9 mouse cellular contexts compared by ENCODE assay signal in genomic region chr13:21722993-21723836, GRCm38 (mm10). TPM values are rescaled to one million over a fixed set of nuclear protein-coding genes. Genes with fewer than 3 reads are reported as not detected.
DNase-seq lines count a peak whose midpoint lies in the region; ATAC-seq and TF ChIP-seq lines count a peak whose summit lies in the region.
"Had no signal": no experiment of that assay in that cellular context is flagged by ENCODE, and none has a peak within 500 bp of the region (broad histone marks: within the 10 kb centered on the region; RNA-seq: fewer than 3 reads in every experiment).

No protein-coding gene starts in this region.

- H3K9me3 ChIP-seq in heart, embryonic 14.5 days (ENCODE audit: control insufficient read depth, low read length), result no peaks in the 10 kb centered on the region
- no peaks in the 10 kb centered on the region for H3K9me3 ChIP-seq in CH12.LX (replicated peaks; ENCODE audit: low read length)
- H3K9me3 ChIP-seq in forebrain, postnatal 0 days (ENCODE audit: low read length), result no peaks in the 10 kb centered on the region
- H3K9me3 ChIP-seq in midbrain, embryonic 13.5 days, result no peaks in the 10 kb centered on the region

- in situ Hi-C loops in CH12.LX (cut with MboI; ENCODE audit: low pct_ligation_motif_present, low pct_unique_long_range_greater_than_20kb, low sequenced_read_pairs), result loop anchor here (25.0 kb wide), 2 partner anchors 214 to 336 kb away; partner anchors contain the start of gene Zfp184

- intact Hi-C loops in heart, postnatal 25 days (cut with DNase I), result no loop called here

- no peaks in the 10 kb centered on the region for H3K36me3 ChIP-seq in heart, embryonic 14.5 days (ENCODE audit: control insufficient read depth, insufficient read depth, low read length)
- H3K36me3 ChIP-seq in CH12.LX (replicated peaks in 1 of 2; ENCODE audit: control insufficient read depth in 1 of 2, insufficient read depth in 1 of 2, low read length in 1 of 2), result no peaks in the 10 kb centered on the region
- H3K36me3 ChIP-seq in forebrain, postnatal 0 days (ENCODE audit: insufficient read depth), result no peaks in the 10 kb centered on the region
- no peaks in the 10 kb centered on the region for H3K36me3 ChIP-seq in midbrain, embryonic 13.5 days
- H3K36me3 ChIP-seq: G1E had no signal

- WGBS in heart, embryonic 14.5 days, result 46% methylated on average over 5 of the region's 5 CpGs
- 22% methylated on average over 5 of the region's 5 CpGs for WGBS in forebrain, postnatal 0 days
- WGBS in midbrain, embryonic 13.5 days, result 22% methylated on average over 5 of the region's 5 CpGs
- 44% methylated on average over 5 of the region's 5 CpGs for WGBS in cerebellum, adult 2 months

- no peak for TF ChIP-seq POLR2A in CH12.LX (IDR thresholded peaks at IDR 0.05; ENCODE audit: low read depth, low read length)
- no peak for TF ChIP-seq POLR2A in cerebellum, adult 2 months (IDR thresholded peaks at IDR 0.05; ENCODE audit: borderline replicate concordance, insufficient read depth, low read length)

- peak overlapping the region; percentile 66 for H3K4me2 ChIP-seq in heart, embryonic 14.5 days (ENCODE audit: low read length)
- H3K4me2 ChIP-seq in CH12.LX (ENCODE audit: insufficient read depth, low read depth, poor library complexity, severe bottlenecking), result no peak overlapping the region; the same call in 1 of the 2 replicates
- H3K4me2 ChIP-seq in forebrain, postnatal 0 days (ENCODE audit: low read depth), result peak overlapping the region; percentile 63; the same call in 1 of the 2 replicates
- H3K4me2 ChIP-seq in midbrain, embryonic 13.5 days (replicated peaks), result peak overlapping the region; percentile 64; the same call in 1 of the 2 replicates

- H3K4me1 ChIP-seq in heart, embryonic 14.5 days (ENCODE audit: control insufficient read depth in 2 of 2, insufficient read depth in 2 of 2, low read length in 2 of 2), result peaks cover 2 to 10% of the 10 kb centered on the region in 2 experiments
- peaks cover 2 to 28% of the 10 kb centered on the region in 2 experiments; a peak in 2 of 4 replicates for H3K4me1 ChIP-seq in CH12.LX (ENCODE audit: control insufficient read depth in 1 of 2, insufficient read depth in 2 of 2)
- H3K4me1 ChIP-seq in forebrain, postnatal 0 days (ENCODE audit: insufficient read depth), result peaks cover 11% of the 10 kb centered on the region
- peaks cover 43% of the 10 kb centered on the region for H3K4me1 ChIP-seq in midbrain, embryonic 13.5 days (replicated peaks)
- no peaks in the 10 kb centered on the region for H3K4me1 ChIP-seq in cerebellum, adult 2 months (ENCODE audit: control insufficient read depth, insufficient read depth, low read length)

- H3K9ac ChIP-seq in heart, embryonic 14.5 days (ENCODE audit: low read length), result peak overlapping the region; percentile 64; the same call in 1 of the 2 replicates
- peak overlapping the region; percentile 80 for H3K9ac ChIP-seq in CH12.LX (ENCODE audit: insufficient read depth, low read depth)
- H3K9ac ChIP-seq in forebrain, postnatal 0 days, result no peak overlapping the region
- no peak overlapping the region for H3K9ac ChIP-seq in midbrain, embryonic 13.5 days (replicated peaks)

- no peak overlapping the region for H3K4me3 ChIP-seq in heart, embryonic 14.5 days (ENCODE audit: control insufficient read depth in 1 of 2, insufficient read depth in 1 of 2, low read depth in 1 of 2, low read length in 2 of 2)
- H3K4me3 ChIP-seq in CH12.LX (replicated peaks in 1 of 3; ENCODE audit: low read depth in 2 of 3, low read length in 2 of 3, poor library complexity in 1 of 3), result no peak overlapping the region
- H3K4me3 ChIP-seq in forebrain, postnatal 0 days (ENCODE audit: low read depth, low read length), result no peak overlapping the region
- no peak overlapping the region for H3K4me3 ChIP-seq in midbrain, embryonic 13.5 days (replicated peaks)
- no peak overlapping the region for H3K4me3 ChIP-seq in cerebellum, adult 2 months (replicated peaks; ENCODE audit: insufficient read depth, low read depth, low read length)

- no peak for TF ChIP-seq EP300 in CH12.LX (IDR thresholded peaks at IDR 0.05; ENCODE audit: low read length)

- H3K27me3 ChIP-seq in heart, embryonic 14.5 days (ENCODE audit: control insufficient read depth, insufficient read depth, low read length), result no peaks in the 10 kb centered on the region
- no peaks in the 10 kb centered on the region for H3K27me3 ChIP-seq in CH12.LX (replicated peaks)
- no peaks in the 10 kb centered on the region for H3K27me3 ChIP-seq in forebrain, postnatal 0 days (ENCODE audit: insufficient read depth, low read length)
- no peaks in the 10 kb centered on the region for H3K27me3 ChIP-seq in midbrain, embryonic 13.5 days
- H3K27me3 ChIP-seq in cerebellum, adult 2 months (ENCODE audit: control insufficient read depth, insufficient read depth, low read length), result no peaks in the 10 kb centered on the region

- peak in 1 of 2 experiments; percentile 48; a peak in 2 of 4 replicates for TF ChIP-seq CTCF in CH12.LX (conservative IDR thresholded peaks at IDR 0.05 in 1 of 2, IDR thresholded peaks at IDR 0.05 in 1 of 2; ENCODE audit: low read depth in 2 of 2, low read length in 2 of 2)
- no peak for TF ChIP-seq CTCF in forebrain, postnatal 0 days (IDR thresholded peaks at IDR 0.05; ENCODE audit: low read depth)
- no peak for TF ChIP-seq CTCF in cerebellum, adult 2 months (IDR thresholded peaks at IDR 0.05; ENCODE audit: borderline replicate concordance, insufficient read depth, low read depth, low read length)

- no peak; the same call in 1 of the 2 replicates for TF ChIP-seq RAD21 in CH12.LX (IDR thresholded peaks at IDR 0.05; ENCODE audit: low read depth, low read length)

- dilution Hi-C loops in CH12.LX (cut with MboI; ENCODE audit: extremely low pct_ligation_motif_present, extremely low pct_unique_long_range_greater_than_20kb, low sequenced_read_pairs), result no loop called here

- ATAC-seq in heart, embryonic 14.5 days (ENCODE audit: insufficient number of reproducible peaks, insufficient read depth, low FRiP score, low read depth), result no peak
- no peak for ATAC-seq in forebrain, postnatal 0 days
- no peak for ATAC-seq in midbrain, embryonic 13.5 days

- no peak overlapping the region for H3K27ac ChIP-seq in heart, embryonic 14.5 days (replicated peaks in 1 of 2; ENCODE audit: control insufficient read depth in 1 of 2, insufficient read depth in 1 of 2, low read depth in 2 of 2, low read length in 2 of 2)
- H3K27ac ChIP-seq in CH12.LX (ENCODE audit: insufficient read depth, low read depth), result no peak overlapping the region
- H3K27ac ChIP-seq in forebrain, postnatal 0 days (ENCODE audit: low read depth, low read length), result no peak overlapping the region
- H3K27ac ChIP-seq in midbrain, embryonic 13.5 days, result no peak overlapping the region
- no peak overlapping the region for H3K27ac ChIP-seq in cerebellum, adult 2 months (ENCODE audit: insufficient read depth, low read length)

- no peaks in the 10 kb centered on the region for H3K79me2 ChIP-seq in CH12.LX (replicated peaks; ENCODE audit: control insufficient read depth, extremely low read depth, insufficient read depth, poor library complexity, severe bottlenecking)

- no peak for DNase-seq in heart, postnatal 25 days (ENCODE audit: low spot score)
- DNase-seq in CH12.LX (ENCODE audit: extremely low read depth), result no peak
- DNase-seq in forebrain, postnatal 0 days, result no peak
- no peak for DNase-seq in adrenal gland, postnatal 10 days
- DNase-seq in cerebellum, adult 9-10 months, result no peak
- DNase-seq in cerebellum, adult 2 months, result no peak

RNA-seq across cellular contexts. Expression of gene Hist1h2bm, which starts 1.4 kb away (rescaled TPM):
- 1.00 TPM in 2 replicates for polyA plus RNA-seq in heart, embryonic 14.5 days (2014; fragmentation: Nextera tagmentation; extraction: Ambion mirVana)
- total RNA-seq in heart, postnatal 25 days (2021), result 1 to 10 TPM; 5.5 to 6.1 TPM
- 1,752 and 1,804 TPM in 2 replicates for total RNA-seq in CH12.LX (2012; rRNA removed)
- total RNA-seq in CH12.LX (2014; rRNA removed), result 25.7 and 36.0 TPM in 2 replicates
- 0.87 TPM in 1 of 2 replicates, not detected in the other for polyA plus RNA-seq in CH12.LX (2012; ENCODE audit: insufficient read length, low read depth)
- total RNA-seq in forebrain, postnatal 0 days (2014; rRNA removed), result 308 and 356 TPM in 2 replicates
- 0.34 TPM in 1 of 2 replicates, not detected in the other for polyA plus RNA-seq in forebrain, postnatal 0 days (2015; fragmentation: Nextera tagmentation; extraction: Ambion mirVana)
- 3.7 and 4.2 TPM in 2 replicates for polyA plus RNA-seq in midbrain, embryonic 13.5 days (2015; fragmentation: Nextera tagmentation; extraction: Ambion mirVana)
- 100 to 1,000 TPM in 1 of 2 experiments, 10 to 100 TPM in 1; 83.1 to 103 TPM for total RNA-seq in adrenal gland, postnatal 10 days (2021)
- not detected in 2 replicates for polyA plus RNA-seq in cerebellum, adult 2 months (2012; rRNA removed)

RNA-seq across cellular contexts. Expression of gene Hist1h3h, which starts 5.8 kb away (rescaled TPM):
- polyA plus RNA-seq in heart, embryonic 14.5 days (2014; fragmentation: Nextera tagmentation; extraction: Ambion mirVana), result 2.4 and 4.4 TPM in 2 replicates
- total RNA-seq in heart, postnatal 25 days (2021), result 10 to 100 TPM; 16.8 to 25.9 TPM
- total RNA-seq in CH12.LX (2012; rRNA removed), result 1,605 and 1,657 TPM in 2 replicates
- total RNA-seq in CH12.LX (2014; rRNA removed), result 18.2 and 21.7 TPM in 2 replicates
- polyA plus RNA-seq in CH12.LX (2012; ENCODE audit: insufficient read length, low read depth), result 9.5 and 18.6 TPM in 2 replicates
- total RNA-seq in forebrain, postnatal 0 days (2014; rRNA removed), result 277 and 308 TPM in 2 replicates
- 0.75 and 1.3 TPM in 2 replicates for polyA plus RNA-seq in forebrain, postnatal 0 days (2015; fragmentation: Nextera tagmentation; extraction: Ambion mirVana)
- polyA plus RNA-seq in midbrain, embryonic 13.5 days (2015; fragmentation: Nextera tagmentation; extraction: Ambion mirVana), result 10.8 and 11.5 TPM in 2 replicates
- 100 to 1,000 TPM; 397 to 474 TPM for total RNA-seq in adrenal gland, postnatal 10 days (2021)
- polyA plus RNA-seq in cerebellum, adult 2 months (2012; rRNA removed), result 2.9 TPM in 1 of 2 replicates, not detected in the other

RNA-seq across cellular contexts. Expression of gene Hist1h2ai, which starts 7.0 kb away (rescaled TPM):
- polyA plus RNA-seq in heart, embryonic 14.5 days (2014; fragmentation: Nextera tagmentation; extraction: Ambion mirVana), result 12.2 and 15.1 TPM in 2 replicates
- total RNA-seq in heart, postnatal 25 days (2021), result 10 to 100 TPM in 1 of 2 experiments, not detected in 1; 17.9 TPM
- 839 and 880 TPM in 2 replicates for total RNA-seq in CH12.LX (2012; rRNA removed)
- total RNA-seq in CH12.LX (2014; rRNA removed), result 3.9 and 6.3 TPM in 2 replicates
- not detected in 2 replicates for polyA plus RNA-seq in CH12.LX (2012; ENCODE audit: insufficient read length, low read depth)
- total RNA-seq in forebrain, postnatal 0 days (2014; rRNA removed), result 342 and 560 TPM in 2 replicates
- 12.1 and 14.6 TPM in 2 replicates for polyA plus RNA-seq in forebrain, postnatal 0 days (2015; fragmentation: Nextera tagmentation; extraction: Ambion mirVana)
- 12.9 and 37.4 TPM in 2 replicates for polyA plus RNA-seq in midbrain, embryonic 13.5 days (2015; fragmentation: Nextera tagmentation; extraction: Ambion mirVana)
- total RNA-seq in adrenal gland, postnatal 10 days (2021), result 100 to 1,000 TPM; 304 to 363 TPM
- 0.84 and 1.5 TPM in 2 replicates for polyA plus RNA-seq in cerebellum, adult 2 months (2012; rRNA removed)

RNA-seq across cellular contexts. Expression of gene Hist1h2bl, which starts 7.3 kb away (rescaled TPM):
- 1.2 and 1.4 TPM in 2 replicates for polyA plus RNA-seq in heart, embryonic 14.5 days (2014; fragmentation: Nextera tagmentation; extraction: Ambion mirVana)
- 10 to 100 TPM; 19.7 to 24.0 TPM for total RNA-seq in heart, postnatal 25 days (2021)
- total RNA-seq in CH12.LX (2012; rRNA removed) (897 and 953 TPM in 2 replicates), CH12.LX (2014; rRNA removed) (16.0 and 18.1 TPM in 2 replicates)
- polyA plus RNA-seq in CH12.LX (2012; ENCODE audit: insufficient read length, low read depth), result 1.7 and 3.8 TPM in 2 replicates
- total RNA-seq in forebrain, postnatal 0 days (2014; rRNA removed), result 131 and 141 TPM in 2 replicates
- polyA plus RNA-seq in forebrain, postnatal 0 days (2015; fragmentation: Nextera tagmentation; extraction: Ambion mirVana), result 0.65 and 0.73 TPM in 2 replicates
- polyA plus RNA-seq in midbrain, embryonic 13.5 days (2015; fragmentation: Nextera tagmentation; extraction: Ambion mirVana), result 1.8 TPM in 1 of 2 replicates, not detected in the other
- 100 to 1,000 TPM; 284 to 352 TPM for total RNA-seq in adrenal gland, postnatal 10 days (2021)
- not detected in 2 replicates for polyA plus RNA-seq in cerebellum, adult 2 months (2012; rRNA removed)

RNA-seq across cellular contexts. Expression of gene Hist1h4j, which starts 11.6 kb away (rescaled TPM):
- polyA plus RNA-seq in heart, embryonic 14.5 days (2014; fragmentation: Nextera tagmentation; extraction: Ambion mirVana), result 0.50 and 0.58 TPM in 2 replicates
- total RNA-seq in heart, postnatal 25 days (2021), result 1 to 10 TPM; 4.2 to 6.9 TPM
- total RNA-seq in CH12.LX (2012; rRNA removed) (936 and 984 TPM in 2 replicates), CH12.LX (2014; rRNA removed) (18.5 and 27.8 TPM in 2 replicates)
- 1.1 and 1.8 TPM in 2 replicates for polyA plus RNA-seq in CH12.LX (2012; ENCODE audit: insufficient read length, low read depth)
- total RNA-seq in forebrain, postnatal 0 days (2014; rRNA removed), result 282 and 307 TPM in 2 replicates
- not detected in 2 replicates for polyA plus RNA-seq in forebrain, postnatal 0 days (2015; fragmentation: Nextera tagmentation; extraction: Ambion mirVana)
- polyA plus RNA-seq in midbrain, embryonic 13.5 days (2015; fragmentation: Nextera tagmentation; extraction: Ambion mirVana), result 0.82 and 1.0 TPM in 2 replicates
- 10 to 100 TPM; 63.1 to 70.2 TPM for total RNA-seq in adrenal gland, postnatal 10 days (2021)
- 2.4 and 3.6 TPM in 2 replicates for polyA plus RNA-seq in cerebellum, adult 2 months (2012; rRNA removed)

Comparison
In these comparisons a context has a peak if more than half of its experiments do, and no peak if none do; other contexts are left out.
1. H3K9ac ChIP-seq: peak in heart, embryonic 14.5 days (single experiment) and CH12.LX (single experiment); none in forebrain, postnatal 0 days (single experiment) and midbrain, embryonic 13.5 days (single experiment).